Mouse (Mus musculus): ENCODE measurements around the gene Hist4h4.

GRCm38 (mm10) chr6:136808014-136808417 is 3.8 kb upstream of the Hist4h4 start, which contains the start of gene H2afj:
- peak; percentile 42; the same call in 1 of the 2 replicates for TF ChIP-seq EP300 (IDR thresholded peaks at IDR 0.05)
- TF ChIP-seq CTCF (IDR thresholded peaks at IDR 0.05): no peak

Measured in lung, postnatal 0 days (tissue).